Mouse (Mus musculus): Measurements from ENCODE around the gene Gm42791.

- TF ChIP-seq MXI1 (IDR thresholded peaks at IDR 0.05; ENCODE audit: low read depth, low read length) (no peak), CTCF (conservative IDR thresholded peaks at IDR 0.05 in 1 of 2, IDR thresholded peaks at IDR 0.05 in 1 of 2; ENCODE audit: low read depth in 2 of 2, low read length in 2 of 2) (no peak), MAFK (IDR thresholded peaks at IDR 0.05; ENCODE audit: insufficient replicate concordance, low read length) (no peak), RCOR1 (conservative IDR thresholded peaks at IDR 0.05; ENCODE audit: low read depth, low read length) (no peak), KAT2A (IDR thresholded peaks at IDR 0.05; ENCODE audit: insufficient replicate concordance, low read length) (no peak), NELFE (IDR thresholded peaks at IDR 0.05; ENCODE audit: low read depth, low read length) (no peak), MAX (IDR thresholded peaks at IDR 0.05; ENCODE audit: low read length) (no peak)
Measured at GRCm38 (mm10) chr5:148934457-148934856, 60.5 kb downstream of the Gm42791 start.
